Mouse (Mus musculus) midbrain, embryonic 13.5 days (tissue): ENCODE measurements at regions not wholly inside any gene's neighbourhood (a gene's known extent, or its start where the extent isn't known, plus 50 kb on each side); places are given as distances from the start of the nearest gene placed in this dataset.
A peak's percentile ranks its signal among the peaks of the same experiment; 100 is the strongest.

ENCODE experiments used
- ATAC-seq: fragments of 200-750 bp; cut with Nextera tagmentation; 2 replicates; pipeline ENCODE4 v1.8.0; 2017; ENCODE audit warnings: mild to moderate bottlenecking, moderate TSS enrichment, moderate library complexity
- H3K27ac ChIP-seq: fragments of 300-500 bp; sonication (generic); 2 replicates; pipeline ENCODE4 v1.5.1; 2015; ENCODE audit warnings: inconsistent platforms, mild to moderate bottlenecking, moderate library complexity
- H3K27me3 ChIP-seq: fragments of 300-500 bp; sonication (generic); 2 replicates; pipeline ENCODE4 v1.6.1; 2015; ENCODE audit warnings: mild to moderate bottlenecking, inconsistent platforms
- H3K36me3 ChIP-seq: fragments of 300-500 bp; sonication (generic); 2 replicates; pipeline ENCODE4 v1.6.1; 2015; ENCODE audit warnings: mild to moderate bottlenecking, inconsistent platforms
- H3K4me1 ChIP-seq: fragments of 300-500 bp; sonication (generic); replicated peaks from 2 replicates; pipeline ENCODE4 v1.6.1; 2015; ENCODE audit warnings: inconsistent platforms
- H3K4me2 ChIP-seq: fragments of 300-500 bp; sonication (generic); replicated peaks from 2 replicates; pipeline ENCODE4 v1.6.1; 2015; ENCODE audit warnings: moderate library complexity, mild to moderate bottlenecking, inconsistent platforms
- H3K4me3 ChIP-seq: fragments of 300-500 bp; sonication (generic); replicated peaks from 2 replicates; pipeline ENCODE4 v1.5.1; 2015; ENCODE audit warnings: mild to moderate bottlenecking, inconsistent platforms
- H3K9ac ChIP-seq: fragments of 300-500 bp; sonication (generic); replicated peaks from 2 replicates; pipeline ENCODE4 v1.6.1; 2015; ENCODE audit warnings: mild to moderate bottlenecking, inconsistent platforms
- H3K9me3 ChIP-seq: fragments of 300-500 bp; sonication (generic); 2 replicates; pipeline ENCODE4 v1.6.1; 2016; ENCODE audit warnings: mild to moderate bottlenecking, inconsistent platforms
- whole genome bisulfite sequencing: fragments of 180-500 bp; shearing (Covaris S2); methylation state at CpG from one replicate; pipeline ENCODE4 v1.1.7; 2015; 5-methylcytosine and 5-hydroxymethylcytosine counted together

- no peak overlapping the region for H3K27ac ChIP-seq
- H3K9me3 ChIP-seq, result no peaks in the 10 kb centered on the region
- no peak overlapping the region for H3K4me3 ChIP-seq
- no peaks in the 10 kb centered on the region for H3K36me3 ChIP-seq
- H3K27me3 ChIP-seq, result no peaks in the 10 kb centered on the region
- no peak overlapping the region for H3K4me2 ChIP-seq
- no peak for ATAC-seq
- H3K9ac ChIP-seq, result no peak overlapping the region
- H3K4me1 ChIP-seq, result peaks cover 8% of the 10 kb centered on the region; the same call in 1 of the 2 replicates
- 53% methylated on average over 8 of the region's 8 CpGs for WGBS
Observed at GRCm38 (mm10) chr7:72711193-72712131, 405.1 kb upstream of the Mctp2 start.

DNA sequence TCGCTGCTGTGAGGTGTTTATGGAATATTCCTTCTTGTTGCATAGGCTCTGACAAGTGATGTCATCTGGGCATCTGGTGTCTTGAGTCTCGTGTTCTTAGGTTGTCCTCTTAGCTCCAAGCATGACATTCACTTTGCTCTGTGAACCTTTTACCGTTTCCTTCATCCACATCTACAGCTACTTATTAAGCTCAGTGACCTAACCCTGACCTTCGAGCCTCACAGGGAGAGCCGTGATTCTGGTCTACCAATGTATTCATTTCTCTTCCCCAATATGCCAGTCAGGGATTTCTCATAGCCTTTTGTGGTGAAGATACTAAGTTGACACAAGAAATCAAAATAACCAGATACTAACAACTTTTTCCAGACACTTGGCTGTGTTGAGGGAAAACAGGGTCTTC, 409.0 kb upstream of the Mctp2 start:
- Histone ChIP-seq H3K36me3 (no peaks in the 10 kb centered on the region), H3K4me2 (no peak overlapping the region), H3K27me3 (no peaks in the 10 kb centered on the region), H3K4me3 (no peak overlapping the region), H3K4me1 (peaks cover 8% of the 10 kb centered on the region; the same call in 1 of the 2 replicates), H3K9ac (no peak overlapping the region), H3K27ac (no peak overlapping the region), H3K9me3 (no peaks in the 10 kb centered on the region)
- 75% methylated on average over 5 of the region's 5 CpGs for WGBS
- ATAC-seq, result no peak

DNA sequence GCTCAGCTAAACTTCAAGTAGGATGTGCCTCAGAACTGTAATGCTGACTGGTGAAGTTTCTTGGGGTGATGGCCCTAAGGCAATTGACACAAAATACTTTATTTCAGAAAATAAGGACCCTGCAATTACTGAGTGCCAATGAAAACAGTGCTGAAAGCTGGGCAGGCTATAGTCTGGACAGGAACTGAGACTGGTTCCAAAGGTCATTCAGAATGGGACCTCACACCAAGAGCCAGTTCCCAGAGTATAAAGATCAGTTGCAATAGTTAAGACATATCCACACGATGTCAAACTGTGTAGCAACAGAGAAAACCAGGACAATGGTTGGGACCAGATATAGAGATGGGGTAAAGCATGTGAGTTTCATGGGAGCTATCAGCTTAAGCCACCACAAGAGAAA, 409.6 kb upstream of the Mctp2 start:
- no peaks in the 10 kb centered on the region for H3K36me3 ChIP-seq
- H3K9me3 ChIP-seq, result no peaks in the 10 kb centered on the region
- H3K27me3 ChIP-seq, result no peaks in the 10 kb centered on the region
- peaks cover 7% of the 10 kb centered on the region; the same call in 1 of the 2 replicates for H3K4me1 ChIP-seq
- ATAC-seq, result no peak
- no peak overlapping the region for H3K4me3 ChIP-seq
- WGBS, result 87% methylated on average over 1 of the region's 1 CpGs
- no peak overlapping the region for H3K4me2 ChIP-seq
- H3K9ac ChIP-seq, result no peak overlapping the region
- no peak overlapping the region for H3K27ac ChIP-seq

DNA sequence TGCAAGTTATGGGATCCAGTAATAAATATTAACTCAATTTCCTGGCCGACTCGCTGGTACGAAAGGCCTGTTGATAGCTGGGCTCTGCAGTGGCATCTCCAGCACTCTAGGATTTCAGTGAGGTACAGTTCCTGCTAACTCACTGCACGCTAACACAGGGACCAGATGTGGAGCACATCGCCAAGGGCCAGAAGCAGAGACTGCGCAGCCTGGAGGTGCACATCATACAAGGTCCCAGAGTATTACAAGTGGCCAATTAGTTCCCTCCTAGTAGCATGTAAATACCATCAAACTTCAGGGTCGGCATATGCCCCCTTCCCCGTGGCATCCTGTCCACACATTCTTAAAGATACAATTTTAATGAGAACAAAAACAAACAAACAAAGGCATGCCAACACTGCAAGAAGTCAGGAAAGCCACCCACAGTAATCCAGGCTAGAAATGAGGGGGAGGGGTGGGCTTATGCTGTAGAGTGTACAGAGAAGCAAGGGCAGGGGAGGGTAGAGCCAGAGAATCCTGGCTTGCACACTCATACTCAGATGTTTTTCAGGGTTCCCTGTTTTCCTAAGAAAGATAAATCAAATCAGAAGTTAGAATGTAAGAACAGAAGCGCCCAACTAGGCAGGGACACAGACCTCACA, 419.9 kb upstream of the Mctp2 start:
- H3K4me2 ChIP-seq, result no peak overlapping the region
- H3K36me3 ChIP-seq, result no peaks in the 10 kb centered on the region
- H3K9ac ChIP-seq, result no peak overlapping the region
- H3K4me3 ChIP-seq, result no peak overlapping the region
- no peaks in the 10 kb centered on the region for H3K4me1 ChIP-seq
- no peak overlapping the region for H3K27ac ChIP-seq
- no peaks in the 10 kb centered on the region for H3K9me3 ChIP-seq
- WGBS, result 79% methylated on average over 9 of the region's 9 CpGs
- no peak for ATAC-seq
- no peaks in the 10 kb centered on the region for H3K27me3 ChIP-seq

DNA sequence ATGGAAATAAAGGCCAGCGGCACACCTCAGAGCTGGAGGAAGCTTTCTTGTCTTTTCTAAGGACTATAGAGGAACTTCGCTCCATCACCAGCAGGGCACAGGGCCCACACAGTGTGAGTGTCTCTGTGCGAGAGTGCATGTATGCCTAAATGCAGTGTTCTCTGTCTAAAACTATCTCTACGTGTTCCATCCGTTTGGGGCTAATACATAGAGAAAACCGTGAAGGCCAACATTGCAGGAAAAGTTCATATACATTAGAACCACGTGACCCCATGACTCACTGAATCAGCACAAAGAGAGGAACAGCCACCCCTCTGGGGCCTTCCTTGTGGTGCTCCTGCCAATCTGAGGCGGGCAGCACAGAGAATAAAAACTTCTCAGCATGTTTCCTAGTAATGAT, 431.4 kb upstream of the Mctp2 start:
- Histone ChIP-seq H3K36me3 (no peaks in the 10 kb centered on the region), H3K9me3 (no peaks in the 10 kb centered on the region), H3K4me3 (no peak overlapping the region), H3K27me3 (peaks cover 21% of the 10 kb centered on the region), H3K4me1 (peaks cover 18% of the 10 kb centered on the region), H3K4me2 (no peak overlapping the region), H3K27ac (peak overlapping the region; percentile 61), H3K9ac (no peak overlapping the region)
- ATAC-seq, result peak; percentile 95
- 38% methylated on average over 8 of the region's 8 CpGs for WGBS

DNA sequence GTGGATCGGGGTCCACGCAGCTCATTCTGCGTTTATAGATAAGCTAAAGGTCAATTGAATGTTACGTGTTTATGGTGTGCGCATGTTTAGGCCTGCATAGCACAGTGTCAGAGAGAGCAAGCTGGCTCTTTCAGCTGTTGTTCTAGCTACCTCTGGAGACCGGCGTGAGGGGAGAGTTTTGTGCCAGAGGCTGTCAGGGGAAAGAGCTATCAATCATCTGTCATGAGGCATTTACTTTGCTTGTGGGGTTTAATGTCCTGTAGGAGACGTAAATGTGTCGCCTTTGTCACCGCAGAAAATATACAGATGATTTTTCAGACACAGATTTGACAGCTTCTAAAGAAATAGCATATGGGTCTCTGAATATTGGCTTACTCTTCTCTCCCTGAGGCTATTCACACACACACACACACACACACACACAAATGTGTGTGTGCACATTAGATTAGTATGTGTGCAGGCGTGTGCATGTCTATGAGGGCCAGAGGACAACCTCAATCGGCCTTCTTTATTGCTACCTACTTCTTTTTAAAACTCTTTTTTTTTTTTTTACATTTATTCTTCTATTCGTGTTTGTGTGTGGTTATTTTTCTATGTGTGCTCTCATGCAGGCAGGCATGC, 432.0 kb upstream of the Mctp2 start:
- ATAC-seq, result peak; percentile 87
- Histone ChIP-seq H3K4me3 (no peak overlapping the region), H3K4me1 (peaks cover 18% of the 10 kb centered on the region), H3K4me2 (no peak overlapping the region; the same call in 1 of the 2 replicates), H3K9ac (0 out of 2 replicates have a peak overlapping the region, but pooled peaks have one; percentile 12), H3K27ac (peak overlapping the region; percentile 61), H3K9me3 (no peaks in the 10 kb centered on the region), H3K27me3 (peaks cover 21% of the 10 kb centered on the region), H3K36me3 (no peaks in the 10 kb centered on the region)
- WGBS, result 36% methylated on average over 13 of the region's 13 CpGs

- 88% methylated on average over 2 of the region's 2 CpGs for WGBS
- ATAC-seq, result no peak
- no peaks in the 10 kb centered on the region for H3K36me3 ChIP-seq
Observed at GRCm38 (mm10) chr7:72742376-72742775, 436.0 kb upstream of the Mctp2 start.

GRCm38 (mm10) chr7:72751501-72751917, 445.1 kb upstream of the Mctp2 start:
- Histone ChIP-seq H3K4me3 (no peak overlapping the region), H3K9me3 (no peaks in the 10 kb centered on the region), H3K9ac (no peak overlapping the region), H3K4me1 (peaks cover 9% of the 10 kb centered on the region), H3K4me2 (no peak overlapping the region), H3K27ac (no peak overlapping the region), H3K27me3 (no peaks in the 10 kb centered on the region), H3K36me3 (no peaks in the 10 kb centered on the region)
- no peak for ATAC-seq
- WGBS, result 61% methylated on average over 10 of the region's 10 CpGs

More at GRCm38 (mm10) chr7:72742376-72742775, 436.0 kb upstream of the Mctp2 start:
- peaks cover 18% of the 10 kb centered on the region for H3K4me1 ChIP-seq
- no peak overlapping the region for H3K27ac ChIP-seq
- H3K9me3 ChIP-seq, result no peaks in the 10 kb centered on the region
- H3K4me3 ChIP-seq, result no peak overlapping the region
- H3K27me3 ChIP-seq, result peaks cover 21% of the 10 kb centered on the region
- H3K9ac ChIP-seq, result no peak overlapping the region
- no peak overlapping the region for H3K4me2 ChIP-seq

DNA sequence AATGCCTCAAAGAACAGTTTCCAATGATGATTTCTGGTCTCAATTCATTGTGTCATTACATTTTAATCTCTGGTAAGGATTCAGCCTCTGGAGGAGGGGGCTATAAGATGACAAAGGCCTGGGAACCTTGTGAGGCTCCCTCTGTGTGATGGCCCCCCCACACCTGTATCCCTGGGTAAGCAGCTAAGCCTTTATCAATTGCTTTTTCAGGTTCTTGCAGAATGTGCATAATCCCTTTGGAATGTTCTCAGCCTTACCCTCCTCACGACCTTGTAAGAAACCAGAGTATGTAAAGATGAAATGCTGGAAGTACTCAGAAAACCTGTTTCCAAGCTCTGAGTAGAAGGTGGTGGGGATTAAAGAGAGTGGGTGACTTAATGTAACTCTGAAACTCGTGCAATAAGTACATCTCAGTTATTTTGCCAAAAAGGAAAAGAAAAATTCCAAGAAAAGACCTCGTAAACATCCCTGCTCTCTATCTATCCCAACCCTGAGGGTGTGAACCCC, 446.7 kb upstream of the Mctp2 start:
- Histone ChIP-seq H3K27ac (no peak overlapping the region), H3K9ac (no peak overlapping the region), H3K27me3 (no peaks in the 10 kb centered on the region), H3K9me3 (no peaks in the 10 kb centered on the region), H3K4me1 (peaks cover 9% of the 10 kb centered on the region), H3K4me2 (no peak overlapping the region), H3K4me3 (no peak overlapping the region), H3K36me3 (no peaks in the 10 kb centered on the region)
- no peak for ATAC-seq
- WGBS, result 38% methylated on average over 3 of the region's 3 CpGs

DNA sequence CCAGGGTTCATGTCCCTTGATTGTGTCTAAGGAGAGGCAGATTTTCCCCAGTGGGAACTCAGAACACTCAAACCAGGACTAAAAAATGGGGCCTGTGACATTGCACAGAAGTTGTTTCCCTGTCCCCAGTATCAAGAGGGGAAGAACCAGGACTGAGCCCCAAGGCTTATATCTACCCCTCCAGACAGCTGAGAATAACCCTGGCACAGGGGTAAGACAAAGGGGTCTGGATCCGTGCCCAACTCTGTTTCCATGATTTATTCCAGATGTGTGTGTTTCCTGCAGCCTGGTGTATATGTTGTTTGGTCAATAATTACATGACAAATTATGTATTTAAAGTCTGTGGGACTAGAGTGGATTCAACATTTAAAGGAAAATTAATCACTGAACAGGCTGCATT, 456.3 kb upstream of the Mctp2 start:
- no peak for ATAC-seq
- 76% methylated on average over 1 of the region's 1 CpGs for WGBS
- H3K4me1 ChIP-seq, result no peaks in the 10 kb centered on the region
- H3K9ac ChIP-seq, result no peak overlapping the region
- no peaks in the 10 kb centered on the region for H3K36me3 ChIP-seq
- H3K27me3 ChIP-seq, result no peaks in the 10 kb centered on the region
- no peak overlapping the region for H3K4me2 ChIP-seq
- no peak overlapping the region for H3K27ac ChIP-seq
- no peaks in the 10 kb centered on the region for H3K9me3 ChIP-seq
- no peak overlapping the region for H3K4me3 ChIP-seq

GRCm38 (mm10) chr7:72768705-72769104, 462.3 kb upstream of the Mctp2 start:
- Histone ChIP-seq H3K9me3 (no peaks in the 10 kb centered on the region), H3K9ac (no peak overlapping the region), H3K4me1 (peaks cover 6% of the 10 kb centered on the region), H3K36me3 (no peaks in the 10 kb centered on the region), H3K4me3 (no peak overlapping the region), H3K4me2 (no peak overlapping the region), H3K27ac (no peak overlapping the region), H3K27me3 (no peaks in the 10 kb centered on the region)
- no peak for ATAC-seq
- 82% methylated on average over 4 of the region's 4 CpGs for WGBS
